Mouse (Mus musculus) kidney, postnatal 14 days (tissue): ENCODE results near the gene Spata18.

Experiments used
- DNase-seq: peaks from one replicate; pipeline ENCODE4 v3.0.0; 2022; ENCODE audit warnings: mixed read lengths

Spata18 gene

DNA sequence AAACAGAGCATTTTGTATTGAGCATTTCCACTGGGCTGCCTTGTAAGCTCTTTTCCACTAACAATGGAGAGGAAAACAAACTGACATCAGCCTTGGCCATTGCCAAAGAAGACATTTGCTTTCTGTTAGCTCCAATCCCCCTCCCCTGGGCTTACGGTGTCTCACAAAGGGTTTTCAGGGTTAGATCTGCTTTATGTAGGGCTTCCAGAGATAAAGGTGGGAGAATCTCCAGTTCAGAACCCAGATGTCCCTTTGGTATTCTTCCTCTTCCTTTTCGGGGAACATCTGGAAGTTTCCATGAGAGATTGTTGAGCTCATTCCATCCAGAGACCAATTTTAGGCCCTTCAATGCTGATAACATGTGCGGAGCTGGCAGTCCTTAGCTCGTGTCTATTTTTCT lies 74.8 kb downstream of the Spata18 start:
- DNase-seq: no peak

DNA sequence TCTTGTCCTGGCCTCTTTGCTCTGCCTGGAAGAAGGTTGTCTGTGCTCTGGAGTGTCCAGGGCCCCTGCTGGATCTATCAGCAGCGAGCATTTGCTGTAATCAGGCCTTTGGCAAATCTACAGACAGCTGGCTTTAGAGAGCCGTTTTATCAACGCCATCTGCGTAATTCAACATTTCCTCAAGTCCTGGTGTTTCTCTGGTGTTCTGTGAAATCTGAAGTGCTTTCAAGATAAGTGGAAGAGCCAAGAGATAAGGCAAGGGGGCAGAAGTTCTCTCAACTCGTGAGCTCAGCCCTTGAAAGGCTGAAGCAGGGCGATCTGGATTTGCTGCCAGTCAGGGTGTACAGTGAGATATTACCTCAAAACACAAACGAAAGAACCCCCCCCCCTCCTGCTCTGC lies 77.5 kb downstream of the Spata18 start:
- no peak for DNase-seq
